Mouse (Mus musculus) ES-E14 (cell line): ENCODE data around the gene Eif4enif1. TPM values are rescaled to one million over a fixed set of nuclear protein-coding genes. Genes with fewer than 3 reads are reported as not detected.

ENCODE experiments used
- DNase-seq: peaks from one replicate; pipeline ENCODE4 v3.0.0-alpha.2; 2013; ENCODE audit warnings: low read depth, low spot score
- H3K27ac ChIP-seq: 2 replicates; pipeline ENCODE4 v1.5.1; 2012; ENCODE audit warnings: low read depth, mild to moderate bottlenecking, low read length, moderate library complexity, mixed read lengths; ENCODE audit not compliant: poor library complexity, insufficient read depth, severe bottlenecking
- H3K36me3 ChIP-seq: 2 replicates; pipeline ENCODE4 v1.6.1; 2012; ENCODE audit warnings: mild to moderate bottlenecking, low read length, moderate library complexity, mixed read lengths; ENCODE audit not compliant: control insufficient read depth, poor library complexity, insufficient read depth, severe bottlenecking
- H3K4me1 ChIP-seq, 2 experiments: fragments of 150-350 bp in 1 of 2; sonication (generic) in 1 of 2; 2 replicates each; pipeline ENCODE4 v1.6.1; 2012; ENCODE audit warnings: low read length in 2 of 2, mild to moderate bottlenecking in 1 of 2, mixed read lengths in 1 of 2; ENCODE audit not compliant: control insufficient read depth in 2 of 2, insufficient read depth in 2 of 2, poor library complexity in 1 of 2
- H3K4me3 ChIP-seq, 2 experiments: fragments of 150-350 bp in 1 of 2; sonication (generic) in 1 of 2; 2 replicates each; pipeline ENCODE4 v1.5.1; 2012; ENCODE audit warnings: low read length in 2 of 2, low read depth in 1 of 2, mild to moderate bottlenecking in 1 of 2, mixed read lengths in 1 of 2; ENCODE audit not compliant: insufficient read depth in 1 of 2, poor library complexity in 1 of 2, severe bottlenecking in 1 of 2
- H3K9ac ChIP-seq: 2 replicates; pipeline ENCODE4 v1.6.1; 2012; ENCODE audit warnings: low read depth, mild to moderate bottlenecking, low read length, mixed read lengths; ENCODE audit not compliant: poor library complexity, insufficient read depth, severe bottlenecking
- H3K9me3 ChIP-seq: fragments of 150-350 bp; sonication (generic); 2 replicates; pipeline ENCODE4 v1.6.1; 2012; ENCODE audit warnings: low read depth, mild to moderate bottlenecking, low read length; ENCODE audit not compliant: control insufficient read depth, insufficient read depth
- CHD2 ChIP-seq: IDR thresholded peaks from 2 replicates; pipeline ENCODE4 v1.6.1; 2014; ENCODE audit warnings: mild to moderate bottlenecking, low read depth, low read length, inconsistent platforms
- HCFC1 ChIP-seq: IDR thresholded peaks from 2 replicates; pipeline ENCODE4 v1.6.1; 2012; ENCODE audit warnings: low read length, inconsistent platforms, borderline replicate concordance; ENCODE audit not compliant: insufficient read depth
- MAFK ChIP-seq: IDR thresholded peaks from 2 replicates; pipeline ENCODE4 v1.6.1; 2014; ENCODE audit warnings: mild to moderate bottlenecking, low read depth, low read length, inconsistent platforms; ENCODE audit not compliant: insufficient read depth
- ZC3H11A ChIP-seq: IDR thresholded peaks from 2 replicates; pipeline ENCODE4 v1.6.1; 2012; ENCODE audit warnings: low read depth, mild to moderate bottlenecking, inconsistent platforms, low read length, borderline replicate concordance
- ZNF384 ChIP-seq: IDR thresholded peaks from 2 replicates; pipeline ENCODE4 v1.6.1; 2012; ENCODE audit warnings: low read depth, low read length, inconsistent platforms
- in situ Hi-C, 2 experiments: fragments of 600-800 bp; cut with MboI; formaldehyde crosslinking; loops; one replicate each; pipeline ENCODE4 v1.15.1; 2025; ENCODE audit warnings: low sequenced_read_pairs in 2 of 2, inconsistent platforms in 1 of 2; ENCODE audit not compliant: unreplicated experiment in 2 of 2
- total RNA-seq: library from RNA; depleted of rRNA; stranded (reverse); fragments of 300-350 nt; gene quantifications from 2 replicates; pipeline ENCODE4 v1.2.3, GENCODE M21; 2012

The Eif4enif1 gene
- total RNA-seq, 1 experiment = 42.3 TPM

- TF ChIP-seq ZC3H11A (no peak), ZNF384 (no peak), MAFK (no peak), HCFC1 (no peak), CHD2 (no peak)
- Histone ChIP-seq H3K4me3 (no peak overlapping the region), H3K4me1 (no peaks in the 10 kb centered on the region), H3K9ac (no peak overlapping the region), H3K27ac (no peak overlapping the region), H3K36me3 (peaks cover 12% of the 10 kb centered on the region), H3K9me3 (no peaks in the 10 kb centered on the region)
- in situ Hi-C loops = no loop called here
- DNase-seq = no peak
These were observed 30.1 kb downstream of the Eif4enif1 start for GRCm38 (mm10) chr11:3232248-3232647.

GRCm38 (mm10) chr11:3233704-3234103 is 31.5 kb downstream of the Eif4enif1 start:
- Histone ChIP-seq H3K9ac (no peak overlapping the region), H3K27ac (no peak overlapping the region), H3K4me3 (no peak overlapping the region), H3K9me3 (no peaks in the 10 kb centered on the region), H3K4me1 (no peaks in the 10 kb centered on the region), H3K36me3 (peaks cover 11% of the 10 kb centered on the region)
- DNase-seq = no peak
- TF ChIP-seq HCFC1 = no peak
- peak; percentile 35; the same call in 1 of the 2 replicates for TF ChIP-seq ZNF384
- in situ Hi-C loops = no loop called here

GRCm38 (mm10) chr11:3235277-3235676 is 33.1 kb downstream of the Eif4enif1 start:
- no peak overlapping the region for H3K4me3 ChIP-seq
- no peak for DNase-seq
- in situ Hi-C loops = no loop called here
- H3K9ac ChIP-seq = no peak overlapping the region
- H3K27ac ChIP-seq = no peak overlapping the region
- TF ChIP-seq HCFC1 (no peak), ZNF384 (no peak), MAFK (no peak), ZC3H11A (no peak), CHD2 (no peak)
- H3K9me3 ChIP-seq = no peaks in the 10 kb centered on the region
- H3K4me1 ChIP-seq = no peaks in the 10 kb centered on the region
- H3K36me3 ChIP-seq = peaks cover 11% of the 10 kb centered on the region

- in situ Hi-C loops = no loop called here
- Histone ChIP-seq H3K9ac (no peak overlapping the region), H3K9me3 (no peaks in the 10 kb centered on the region)
These were observed 40.2 kb downstream of the Eif4enif1 start for GRCm38 (mm10) chr11:3242395-3242794.

GRCm38 (mm10) chr11:3243771-3244170 is 41.6 kb downstream of the Eif4enif1 start:
- Histone ChIP-seq H3K4me1 (no peaks in the 10 kb centered on the region), H3K4me3 (no peak overlapping the region), H3K9ac (no peak overlapping the region), H3K9me3 (no peaks in the 10 kb centered on the region), H3K36me3 (peaks cover 41% of the 10 kb centered on the region), H3K27ac (no peak overlapping the region)
- TF ChIP-seq HCFC1 = no peak
- TF ChIP-seq ZC3H11A = no peak
- no peak for TF ChIP-seq ZNF384
- no peak for TF ChIP-seq MAFK
- no peak for TF ChIP-seq CHD2
- in situ Hi-C loops = no loop called here
- DNase-seq = no peak

More at GRCm38 (mm10) chr11:3242395-3242794, 40.2 kb downstream of the Eif4enif1 start:
- no peak for TF ChIP-seq CHD2
- no peak for TF ChIP-seq ZC3H11A
- no peak for TF ChIP-seq MAFK
- no peak for TF ChIP-seq ZNF384
- no peak for TF ChIP-seq HCFC1
- DNase-seq = no peak
- H3K4me3 ChIP-seq = no peak overlapping the region
- no peak overlapping the region for H3K27ac ChIP-seq
- no peaks in the 10 kb centered on the region for H3K4me1 ChIP-seq
- peaks cover 35% of the 10 kb centered on the region for H3K36me3 ChIP-seq
